Mouse (Mus musculus): ENCODE results near the gene Tnfsf12. TPM values are rescaled to one million over a fixed set of nuclear protein-coding genes. Genes with fewer than 3 reads are reported as not detected.
"Not testable (repeated sequence)": the region's sequence is repeated elsewhere in the genome, so short reads cannot be mapped to it uniquely, and the experiment has no call there.

Tnfsf12 gene
- total RNA-seq (2021) (10 to 100 TPM; 18.4 to 21.9 TPM), polyA plus RNA-seq (2012; rRNA removed) (29.2 and 32.0 TPM in 2 replicates)
- long read RNA-seq, partial matches to known transcripts = 0 of 6 reads
- long read RNA-seq, other reads (novel, unspliced or antisense) = 3 of 6 reads

DNA sequence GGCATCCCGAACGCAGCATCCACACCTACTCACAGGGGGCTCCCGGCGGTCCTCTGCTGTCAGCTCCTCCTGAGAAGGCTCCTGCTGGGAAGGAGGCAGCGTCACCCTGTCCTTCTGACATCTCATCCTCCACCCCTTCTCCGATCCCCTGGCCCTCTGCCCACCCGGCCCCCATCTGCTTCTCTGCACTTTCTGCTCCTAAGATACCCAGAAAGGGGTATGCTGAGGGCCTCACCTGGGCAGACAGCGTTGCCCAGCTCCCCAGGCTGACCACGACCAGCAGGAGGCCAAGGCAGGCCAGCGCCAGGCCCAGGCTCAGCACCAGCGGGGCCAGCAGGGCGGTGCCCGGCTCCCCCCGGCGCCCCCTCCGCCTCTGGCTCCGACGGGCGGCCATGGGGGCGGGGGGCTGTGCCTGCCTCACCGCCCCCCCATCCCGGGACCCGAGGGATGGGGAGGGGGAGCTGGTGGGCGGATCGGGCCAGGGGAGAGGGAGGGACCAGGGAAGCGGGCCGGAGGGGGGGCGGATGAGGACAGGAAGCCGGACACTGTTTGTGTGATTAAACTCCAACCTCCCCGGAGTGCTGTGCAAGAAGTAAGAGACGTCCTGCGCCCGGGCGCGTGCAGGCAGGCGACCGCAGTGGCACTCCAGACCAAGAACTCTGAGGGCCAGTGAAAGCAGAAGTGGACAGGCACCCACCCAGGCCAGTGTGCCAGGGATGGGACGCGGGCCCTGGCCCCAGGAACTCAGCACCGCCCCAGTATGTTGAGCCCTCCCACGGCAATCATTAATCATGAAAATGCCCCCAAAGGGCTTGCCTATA is at the start of gene Tnfsf12, which contains the start of gene Tnfsfm13:
TSS of gene Tnfsf12 (minus strand) at position 489 of the 821 bp plus-strand sequence.
TSS of gene Tnfsfm13 (minus strand) at position 738 of the 821 bp plus-strand sequence.
- 5% methylated on average over 40 of the region's 41 CpGs for WGBS
- TF ChIP-seq EP300 (IDR thresholded peaks at IDR 0.05; ENCODE audit: insufficient read depth, low read depth, low read length) (0 out of 2 replicates have a peak, but pooled peaks have one; percentile 51), POLR2A (IDR thresholded peaks at IDR 0.05; ENCODE audit: insufficient read depth, low read depth, low read length) (peak; percentile 89), CTCF (IDR thresholded peaks at IDR 0.05) (peak; percentile 56)
- peak; percentile 90 for DNase-seq
- Histone ChIP-seq H3K27me3 (ENCODE audit: control insufficient read depth, insufficient read depth, low read length) (no peaks in the 10 kb centered on the region), H3K4me3 (peak within 1 kb of the TSS; percentile 72), H3K36me3 (ENCODE audit: control insufficient read depth, insufficient read depth, low read length) (no peaks in the 10 kb centered on the region), H3K27ac (peak within 1 kb of the TSS; percentile 95), H3K79me2 (replicated peaks; ENCODE audit: control insufficient read depth, insufficient read depth, low read length) (no peaks in the 10 kb centered on the region), H3K9ac (ENCODE audit: low read depth, low read length) (peak within 1 kb of the TSS; percentile 88), H3K4me1 (ENCODE audit: control insufficient read depth, insufficient read depth, low read length) (peaks cover 7% of the 10 kb centered on the region)
- intact Hi-C loops (cut with DNase I) = no loop called here

DNA sequence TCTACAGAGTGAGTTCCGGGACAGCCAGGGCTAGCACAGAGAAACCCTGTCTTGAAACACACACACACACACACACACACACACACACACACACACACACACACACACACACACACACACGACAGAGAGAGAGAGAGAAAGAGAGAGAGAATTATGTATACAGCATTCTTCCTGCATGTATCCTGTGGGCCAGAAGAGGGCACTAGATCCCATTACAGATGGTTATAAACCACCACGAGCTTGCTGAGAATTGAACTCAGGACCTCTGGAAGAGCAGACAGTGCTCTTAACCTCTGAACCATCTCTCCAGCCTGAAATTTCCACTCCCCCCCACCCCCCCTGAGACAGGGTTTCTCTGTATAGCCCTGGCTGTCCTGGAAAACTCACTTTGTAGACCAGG is 35.8 kb upstream of the Tnfsf12 start:
- H3K9ac ChIP-seq (ENCODE audit: low read depth, low read length); intact Hi-C loops (cut with DNase I); H3K27me3 ChIP-seq (ENCODE audit: control insufficient read depth, insufficient read depth, low read length); H3K36me3 ChIP-seq (ENCODE audit: control insufficient read depth, insufficient read depth, low read length); DNase-seq; H3K4me3 ChIP-seq; H3K79me2 ChIP-seq (replicated peaks; ENCODE audit: control insufficient read depth, insufficient read depth, low read length); H3K4me1 ChIP-seq (ENCODE audit: control insufficient read depth, insufficient read depth, low read length); H3K27ac ChIP-seq: not testable (repeated sequence)
- TF ChIP-seq CTCF (IDR thresholded peaks at IDR 0.05) = peak; percentile 41
- 79% methylated on average over 2 of the region's 3 CpGs for WGBS

DNA sequence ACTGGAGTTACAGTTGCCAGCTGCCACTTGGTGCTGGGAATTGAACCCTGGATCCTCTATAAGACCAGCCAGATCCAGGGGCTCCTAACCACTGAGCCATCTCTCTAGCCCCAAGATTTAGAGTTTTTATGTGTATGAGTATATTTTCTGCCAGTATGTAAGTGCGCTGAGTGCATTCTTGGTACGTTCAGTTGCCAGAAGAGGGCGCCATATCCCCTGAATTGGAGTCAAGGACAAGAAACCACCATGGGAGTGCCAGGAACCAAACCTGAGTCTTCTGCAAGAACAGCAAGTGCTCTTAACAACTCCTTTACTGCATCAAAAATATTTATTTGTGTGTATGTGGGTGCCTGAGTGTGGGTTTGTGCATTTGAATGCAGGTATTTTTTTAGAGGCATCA is 33.4 kb upstream of the Tnfsf12 start:
- TF ChIP-seq POLR2A (IDR thresholded peaks at IDR 0.05; ENCODE audit: insufficient read depth, low read depth, low read length) (no peak), CTCF (IDR thresholded peaks at IDR 0.05) (peak; percentile 75)
- Histone ChIP-seq H3K9ac (ENCODE audit: low read depth, low read length) (no peak overlapping the region), H3K27ac (no peak overlapping the region), H3K79me2 (replicated peaks; ENCODE audit: control insufficient read depth, insufficient read depth, low read length) (no peaks in the 10 kb centered on the region), H3K4me3 (no peak overlapping the region), H3K4me1 (ENCODE audit: control insufficient read depth, insufficient read depth, low read length) (no peaks in the 10 kb centered on the region), H3K36me3 (ENCODE audit: control insufficient read depth, insufficient read depth, low read length) (no peaks in the 10 kb centered on the region), H3K27me3 (ENCODE audit: control insufficient read depth, insufficient read depth, low read length) (no peaks in the 10 kb centered on the region)
- intact Hi-C loops (cut with DNase I) = no loop called here
- WGBS = 37% methylated on average over 3 of the region's 3 CpGs
- peak; percentile 50 to 55 for DNase-seq

DNA sequence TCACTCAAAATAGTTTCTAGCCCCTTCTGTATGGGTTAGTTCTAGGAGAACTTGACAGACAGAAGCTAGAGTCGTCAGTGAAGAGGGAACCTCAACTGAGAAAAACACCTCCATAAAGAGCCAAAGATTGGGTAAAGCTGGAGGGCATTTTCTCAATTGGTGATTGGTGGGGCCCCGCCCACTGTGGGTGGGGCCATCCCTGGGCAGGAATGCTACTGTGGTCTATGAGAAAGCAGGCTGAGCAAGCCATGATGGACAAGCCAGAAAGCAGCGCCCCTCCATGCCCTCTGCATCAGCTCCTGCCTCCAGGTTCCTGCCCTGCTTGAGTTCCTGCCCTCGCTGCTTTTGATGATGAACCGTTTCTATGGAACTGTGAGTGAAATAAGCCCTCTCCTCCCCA is 30.3 kb upstream of the Tnfsf12 start:
- H3K27me3 ChIP-seq (ENCODE audit: control insufficient read depth, insufficient read depth, low read length) = no peaks in the 10 kb centered on the region
- intact Hi-C loops (cut with DNase I) = no loop called here
- no peak for DNase-seq

DNA sequence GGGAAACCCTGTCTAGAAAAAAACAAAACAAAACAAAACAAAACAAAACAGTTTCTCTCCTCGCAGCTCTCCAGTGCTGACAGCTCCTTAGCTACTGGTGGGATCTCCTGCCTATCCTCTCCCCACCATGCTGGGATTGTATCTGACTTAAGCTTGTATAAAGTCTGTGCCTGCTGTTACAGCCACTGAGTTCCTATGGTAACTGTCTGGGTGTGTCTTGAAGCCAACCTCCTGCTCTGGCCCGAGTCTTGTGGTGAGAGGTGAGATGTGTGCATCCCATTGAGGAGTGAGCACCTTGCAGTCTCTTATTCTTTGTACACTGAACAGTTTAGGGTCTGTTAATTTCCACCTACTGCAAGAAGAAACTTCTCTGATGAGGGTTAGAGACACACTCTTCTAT is 27.4 kb upstream of the Tnfsf12 start:
- no peak for DNase-seq
- WGBS = 41% methylated on average over 2 of the region's 2 CpGs
- Histone ChIP-seq H3K27me3 (ENCODE audit: control insufficient read depth, insufficient read depth, low read length) (no peaks in the 10 kb centered on the region), H3K36me3 (ENCODE audit: control insufficient read depth, insufficient read depth, low read length) (no peaks in the 10 kb centered on the region), H3K27ac (no peak overlapping the region), H3K9ac (ENCODE audit: low read depth, low read length) (no peak overlapping the region), H3K4me1 (ENCODE audit: control insufficient read depth, insufficient read depth, low read length) (no peaks in the 10 kb centered on the region), H3K79me2 (replicated peaks; ENCODE audit: control insufficient read depth, insufficient read depth, low read length) (no peaks in the 10 kb centered on the region), H3K4me3 (no peak overlapping the region)
- intact Hi-C loops (cut with DNase I) = no loop called here
- TF ChIP-seq EP300 (IDR thresholded peaks at IDR 0.05; ENCODE audit: insufficient read depth, low read depth, low read length) (no peak), POLR2A (IDR thresholded peaks at IDR 0.05; ENCODE audit: insufficient read depth, low read depth, low read length) (no peak), CTCF (IDR thresholded peaks at IDR 0.05) (no peak)

More for the DNA sequence above, 30.3 kb upstream of the Tnfsf12 start:
- no peak overlapping the region for H3K9ac ChIP-seq (ENCODE audit: low read depth, low read length)
- 46% methylated on average over 5 of the region's 5 CpGs for WGBS
- no peaks in the 10 kb centered on the region for H3K36me3 ChIP-seq (ENCODE audit: control insufficient read depth, insufficient read depth, low read length)
- no peak overlapping the region for H3K4me3 ChIP-seq
- no peaks in the 10 kb centered on the region for H3K79me2 ChIP-seq (replicated peaks; ENCODE audit: control insufficient read depth, insufficient read depth, low read length)
- no peak overlapping the region for H3K27ac ChIP-seq
- no peaks in the 10 kb centered on the region for H3K4me1 ChIP-seq (ENCODE audit: control insufficient read depth, insufficient read depth, low read length)
- TF ChIP-seq CTCF (IDR thresholded peaks at IDR 0.05) = no peak
- TF ChIP-seq POLR2A (IDR thresholded peaks at IDR 0.05; ENCODE audit: insufficient read depth, low read depth, low read length) = no peak
- TF ChIP-seq EP300 (IDR thresholded peaks at IDR 0.05; ENCODE audit: insufficient read depth, low read depth, low read length) = no peak

DNA sequence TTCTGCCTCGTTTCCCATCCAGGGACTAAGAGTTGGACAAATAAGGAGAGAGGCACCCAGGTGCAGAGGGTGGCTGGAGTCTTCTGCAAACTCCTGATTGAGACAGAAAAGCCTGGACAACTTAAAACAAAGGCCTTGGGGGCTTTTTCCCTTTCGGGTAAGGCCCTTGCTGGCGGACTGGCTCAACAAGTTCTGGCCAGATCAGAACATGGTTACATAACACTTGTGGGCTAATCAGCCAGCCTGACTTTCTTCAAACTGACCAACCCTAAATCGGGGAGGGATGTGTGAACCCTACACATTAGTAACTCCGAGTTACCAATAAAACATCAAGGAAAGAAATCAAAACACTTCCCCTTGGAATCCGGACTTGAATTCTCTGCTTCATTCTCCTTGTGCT is 25.2 kb upstream of the Tnfsf12 start:
- no peaks in the 10 kb centered on the region for H3K4me1 ChIP-seq (ENCODE audit: control insufficient read depth, insufficient read depth, low read length)
- H3K4me3 ChIP-seq = no peak overlapping the region
- intact Hi-C loops (cut with DNase I) = no loop called here
- H3K27me3 ChIP-seq (ENCODE audit: control insufficient read depth, insufficient read depth, low read length) = no peaks in the 10 kb centered on the region
- H3K9ac ChIP-seq (ENCODE audit: low read depth, low read length) = no peak overlapping the region
- H3K27ac ChIP-seq = no peak overlapping the region
- 77% methylated on average over 6 of the region's 6 CpGs for WGBS
- TF ChIP-seq POLR2A (IDR thresholded peaks at IDR 0.05; ENCODE audit: insufficient read depth, low read depth, low read length) = no peak
- no peak for TF ChIP-seq EP300 (IDR thresholded peaks at IDR 0.05; ENCODE audit: insufficient read depth, low read depth, low read length)
- no peak for TF ChIP-seq CTCF (IDR thresholded peaks at IDR 0.05)
- DNase-seq = no peak
- no peaks in the 10 kb centered on the region for H3K36me3 ChIP-seq (ENCODE audit: control insufficient read depth, insufficient read depth, low read length)
- H3K79me2 ChIP-seq (replicated peaks; ENCODE audit: control insufficient read depth, insufficient read depth, low read length) = no peaks in the 10 kb centered on the region
